Mouse (Mus musculus): ENCODE results near the gene Bsx. TPM values are rescaled to one million over a fixed set of nuclear protein-coding genes. Genes with fewer than 3 reads are reported as not detected.

Bsx gene
- 0.05 TPM in 1 of 2 replicates, not detected in the other for polyA plus RNA-seq (2016; fragmentation: Nextera tagmentation; extraction: Ambion mirVana)

DNA sequence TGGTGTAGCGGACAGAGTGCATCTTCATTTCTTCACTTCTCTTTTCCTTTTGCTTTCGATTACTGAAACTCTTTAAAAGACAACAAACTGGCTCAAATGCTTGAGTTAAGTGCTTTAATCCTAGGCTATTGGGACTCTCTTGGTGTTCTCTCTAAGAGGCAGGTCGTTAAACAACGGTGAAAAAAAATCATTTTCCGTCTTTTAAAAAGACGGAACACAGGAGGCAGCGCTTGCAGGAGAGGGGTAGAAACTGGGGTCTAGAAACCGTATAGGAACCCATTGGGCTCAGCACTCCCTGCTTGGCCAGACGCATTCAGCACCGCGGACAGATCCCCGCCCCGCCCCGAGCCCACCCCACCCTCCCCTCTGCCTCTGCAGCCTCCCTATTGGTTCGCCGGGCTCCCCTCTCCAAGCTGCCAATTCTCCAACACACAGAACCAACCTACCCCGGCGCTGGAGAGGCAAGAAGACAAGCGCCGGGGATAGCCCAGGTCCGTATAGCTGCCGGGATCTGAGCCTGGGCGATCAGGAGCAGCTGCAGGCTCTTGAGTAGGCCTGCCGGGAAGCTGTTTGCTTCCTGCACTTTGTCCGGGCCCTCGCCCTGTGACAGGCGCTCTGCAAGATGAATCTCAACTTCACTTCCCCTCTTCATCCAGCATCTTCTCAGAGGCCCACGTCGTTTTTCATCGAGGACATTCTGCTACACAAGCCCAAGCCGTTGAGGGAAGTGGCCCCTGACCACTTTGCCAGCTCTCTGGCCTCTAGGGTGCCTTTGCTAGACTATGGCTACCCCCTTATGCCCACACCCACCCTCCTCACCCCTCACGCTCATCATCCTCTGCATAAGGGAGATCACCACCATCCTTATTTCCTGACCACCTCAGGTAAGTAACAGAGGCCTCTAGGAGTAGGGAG lies at the start of gene Bsx:
TSS of gene Bsx (plus strand) at position 572 of the 915 bp plus-strand sequence.
- no peaks in the 10 kb centered on the region for H3K9me3 ChIP-seq
- H3K4me3 ChIP-seq = peak within 1 kb of the TSS; percentile 40; the same call in 1 of the 2 replicates
- peaks cover 99% of the 10 kb centered on the region for H3K27me3 ChIP-seq (replicated peaks; ENCODE audit: low read depth, poor library complexity, severe bottlenecking)
- H3K4me1 ChIP-seq = peaks cover 30% of the 10 kb centered on the region
- 3% methylated on average over 32 of the region's 32 CpGs for WGBS
- H3K27ac ChIP-seq (replicated peaks) = no peak within 1 kb of the TSS
- no peaks in the 10 kb centered on the region for H3K36me3 ChIP-seq (replicated peaks)
- peak; percentile 94 for DNase-seq (ENCODE audit: low spot score)

DNA sequence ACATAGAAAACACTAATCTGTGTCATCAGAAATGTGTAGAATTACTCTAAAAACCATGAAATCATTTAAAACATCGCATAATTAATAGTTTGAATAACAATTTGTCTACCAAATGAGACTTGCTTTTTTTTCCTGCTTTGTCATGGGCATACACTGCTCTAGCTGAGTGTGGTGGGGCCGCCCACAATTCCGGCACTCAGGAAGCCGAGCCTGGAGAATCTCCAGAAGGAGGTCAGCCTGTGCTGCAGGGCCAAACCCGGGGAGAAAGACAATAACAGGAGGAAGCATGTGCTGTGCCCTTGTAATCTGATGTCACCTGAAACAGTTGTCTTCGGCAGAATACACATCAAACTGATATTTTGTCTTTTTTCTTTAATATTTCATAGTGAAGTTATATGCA lies 48.3 kb upstream of the Bsx start:
- Histone ChIP-seq H3K36me3 (replicated peaks) (no peaks in the 10 kb centered on the region), H3K9me3 (no peaks in the 10 kb centered on the region), H3K27me3 (replicated peaks; ENCODE audit: low read depth, poor library complexity, severe bottlenecking) (peaks cover 15% of the 10 kb centered on the region), H3K4me1 (peaks cover 17% of the 10 kb centered on the region), H3K4me3 (no peak overlapping the region), H3K27ac (replicated peaks) (no peak overlapping the region)
- 47% methylated on average over 6 of the region's 6 CpGs for WGBS
- DNase-seq (ENCODE audit: low spot score) = no peak

DNA sequence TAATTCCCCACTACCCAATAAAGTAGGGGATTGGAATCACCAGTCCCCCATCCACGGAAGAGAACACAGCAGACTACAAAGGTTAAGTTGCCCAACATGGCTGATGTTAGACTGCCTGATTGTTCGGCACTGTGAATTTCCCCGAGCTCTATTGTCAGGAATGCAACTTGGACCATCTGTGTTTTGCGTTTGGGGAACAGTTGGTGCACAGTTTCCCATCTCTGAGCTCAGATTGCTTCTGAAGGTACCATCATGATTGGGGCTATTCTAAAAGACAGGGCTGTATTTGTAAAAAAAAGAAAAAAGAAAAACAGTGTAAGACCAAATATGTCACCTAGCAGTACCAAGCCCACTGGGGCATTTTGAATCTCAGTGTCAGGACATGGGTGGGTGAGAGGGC lies 46.6 kb upstream of the Bsx start:
- 82% methylated on average over 4 of the region's 4 CpGs for WGBS
- H3K27ac ChIP-seq (replicated peaks) = no peak overlapping the region
- H3K4me3 ChIP-seq = no peak overlapping the region
- no peak for DNase-seq (ENCODE audit: low spot score)
- H3K27me3 ChIP-seq (replicated peaks; ENCODE audit: low read depth, poor library complexity, severe bottlenecking) = peaks cover 15% of the 10 kb centered on the region
- H3K9me3 ChIP-seq = no peaks in the 10 kb centered on the region
- H3K4me1 ChIP-seq = peaks cover 7% of the 10 kb centered on the region
- H3K36me3 ChIP-seq (replicated peaks) = no peaks in the 10 kb centered on the region

DNA sequence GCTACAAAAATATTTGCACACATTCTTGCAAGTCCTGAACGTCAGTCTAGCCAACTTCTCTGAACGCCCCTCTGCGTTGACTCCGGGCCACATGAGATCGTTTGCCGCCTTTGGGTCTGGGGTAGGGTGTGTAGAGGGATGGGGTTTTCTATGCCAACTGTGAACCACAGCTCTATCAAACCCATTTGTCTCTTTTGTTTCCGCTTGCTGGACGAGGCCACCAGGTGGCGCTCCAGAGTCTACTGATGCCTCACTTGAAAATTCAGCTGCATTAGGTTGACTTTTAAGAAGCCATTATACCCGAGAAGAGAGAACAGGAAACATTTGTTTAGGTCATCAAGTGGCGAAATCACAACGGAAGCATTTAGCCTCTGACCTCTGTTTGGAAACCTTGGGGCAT lies 39.4 kb upstream of the Bsx start:
- Histone ChIP-seq H3K9me3 (no peaks in the 10 kb centered on the region), H3K27me3 (replicated peaks; ENCODE audit: low read depth, poor library complexity, severe bottlenecking) (peaks cover 3% of the 10 kb centered on the region; the same call in 1 of the 2 replicates), H3K27ac (replicated peaks) (no peak overlapping the region), H3K4me1 (peaks cover 14% of the 10 kb centered on the region; the same call in 1 of the 2 replicates), H3K36me3 (replicated peaks) (no peaks in the 10 kb centered on the region), H3K4me3 (no peak overlapping the region)
- 7% methylated on average over 12 of the region's 12 CpGs for WGBS
- peak; percentile 89 for DNase-seq (ENCODE audit: low spot score)

DNA sequence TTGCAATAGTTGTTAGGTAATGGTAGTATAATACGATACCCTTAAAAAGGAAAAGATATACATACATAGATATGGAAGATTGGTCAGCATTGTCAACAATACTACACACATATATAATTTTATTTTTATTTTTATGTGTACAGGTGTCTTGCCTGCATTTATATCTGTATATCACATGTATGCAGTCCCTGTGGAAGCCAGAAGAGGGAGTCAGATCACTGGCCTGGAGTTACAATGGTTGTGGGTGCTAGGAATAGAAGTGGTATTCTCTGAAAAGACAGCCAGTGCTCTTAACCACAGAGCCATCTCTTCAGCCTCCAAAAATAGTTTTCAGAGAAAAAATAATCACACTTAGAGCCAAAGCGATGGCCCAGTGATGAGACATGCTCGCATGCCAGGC lies 37.2 kb upstream of the Bsx start:
- peaks cover 15% of the 10 kb centered on the region; the same call in 1 of the 2 replicates for H3K4me1 ChIP-seq

DNA sequence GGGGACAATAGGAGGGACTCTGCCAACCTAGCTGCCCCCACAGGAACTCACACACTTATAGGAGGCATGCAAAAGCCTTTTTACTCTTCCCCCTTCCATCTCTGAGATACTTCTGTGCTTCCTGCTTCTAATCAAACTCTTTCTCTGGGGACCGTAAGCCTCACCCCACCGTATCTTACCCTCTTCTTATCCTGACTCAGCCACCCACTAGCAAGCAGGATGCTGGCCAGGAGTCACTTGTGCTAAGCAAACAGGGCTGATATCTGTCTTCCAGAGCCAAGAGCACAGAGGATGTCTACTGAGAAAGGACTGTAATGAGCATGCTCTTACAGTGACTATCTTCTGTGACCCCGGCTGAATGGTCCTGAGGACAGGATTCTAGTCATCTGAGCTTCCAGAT lies 34.3 kb upstream of the Bsx start:
- WGBS = 82% methylated on average over 3 of the region's 3 CpGs
- Histone ChIP-seq H3K27me3 (replicated peaks; ENCODE audit: low read depth, poor library complexity, severe bottlenecking) (peaks cover 3% of the 10 kb centered on the region; the same call in 1 of the 2 replicates), H3K4me3 (no peak overlapping the region), H3K9me3 (no peaks in the 10 kb centered on the region), H3K27ac (replicated peaks) (no peak overlapping the region), H3K36me3 (replicated peaks) (no peaks in the 10 kb centered on the region), H3K4me1 (peaks cover 15% of the 10 kb centered on the region; the same call in 1 of the 2 replicates)
- DNase-seq (ENCODE audit: low spot score) = no peak

More for the DNA sequence above, 37.2 kb upstream of the Bsx start:
- Histone ChIP-seq H3K27me3 (replicated peaks; ENCODE audit: low read depth, poor library complexity, severe bottlenecking) (peaks cover 3% of the 10 kb centered on the region; the same call in 1 of the 2 replicates), H3K36me3 (replicated peaks) (no peaks in the 10 kb centered on the region), H3K9me3 (no peaks in the 10 kb centered on the region), H3K4me3 (no peak overlapping the region), H3K27ac (replicated peaks) (no peak overlapping the region)
- no peak for DNase-seq (ENCODE audit: low spot score)
- 86% methylated on average over 3 of the region's 3 CpGs for WGBS

DNA sequence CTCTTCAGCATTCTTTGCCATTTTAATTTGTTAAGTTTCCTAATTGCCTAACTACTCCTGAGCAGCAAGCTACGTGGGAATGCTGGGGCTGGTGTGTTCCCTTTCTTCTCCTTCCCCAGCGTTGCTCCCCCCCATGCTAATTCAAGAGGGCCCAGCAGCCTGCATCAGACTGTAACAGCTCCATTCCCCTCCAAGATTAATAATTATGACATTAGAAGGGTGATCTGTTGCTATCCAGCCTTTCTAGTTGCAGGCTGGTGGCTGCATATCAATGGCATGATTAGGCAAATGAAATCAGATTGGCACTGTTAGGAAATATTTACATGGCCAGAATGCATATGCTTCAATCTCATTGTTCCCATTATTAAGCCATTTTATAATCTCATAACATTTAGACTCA lies 22.4 kb upstream of the Bsx start:
- Histone ChIP-seq H3K4me1 (0 out of 2 replicates have a peak, but pooled peaks cover 5% of the 10 kb centered on the region), H3K9me3 (no peaks in the 10 kb centered on the region), H3K36me3 (replicated peaks) (no peaks in the 10 kb centered on the region), H3K27ac (replicated peaks) (no peak overlapping the region), H3K27me3 (replicated peaks; ENCODE audit: low read depth, poor library complexity, severe bottlenecking) (peaks cover 26% of the 10 kb centered on the region), H3K4me3 (no peak overlapping the region)
- 35% methylated on average over 2 of the region's 2 CpGs for WGBS
- no peak for DNase-seq (ENCODE audit: low spot score)

DNA sequence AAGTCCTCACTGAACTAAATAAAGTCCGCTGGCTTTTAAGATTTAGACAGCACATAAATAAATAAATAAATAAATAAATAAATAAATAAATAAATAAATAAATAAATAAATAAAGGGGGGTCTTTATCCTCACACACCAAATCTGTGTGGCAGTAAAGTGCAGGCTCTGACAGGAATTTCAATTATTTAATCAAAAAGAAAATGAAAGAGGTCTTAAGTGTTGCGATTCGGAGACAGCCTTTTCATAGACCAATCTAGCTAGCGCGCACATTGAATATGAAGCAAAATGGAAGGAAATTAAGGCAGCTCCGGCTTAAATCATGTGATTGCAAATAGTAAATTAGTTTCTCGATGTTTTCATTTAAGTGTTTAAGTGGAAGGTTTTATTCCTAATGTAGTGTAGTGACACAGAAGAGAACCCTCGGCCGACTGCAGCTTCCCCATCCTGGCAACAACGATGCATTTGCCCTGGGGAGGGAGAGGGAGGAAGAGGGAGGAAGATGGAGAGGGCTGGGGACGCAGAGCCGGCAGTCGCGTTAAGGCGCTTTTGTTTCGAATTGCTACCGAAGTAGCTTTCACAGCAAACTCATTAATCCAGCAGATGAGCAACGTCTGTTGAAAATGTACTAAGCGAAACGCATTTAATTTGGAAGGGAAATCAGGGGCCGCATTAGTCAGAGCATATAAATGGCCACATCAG lies 15.3 kb upstream of the Bsx start:
- 7% methylated on average over 21 of the region's 21 CpGs for WGBS
- Histone ChIP-seq H3K27me3 (replicated peaks; ENCODE audit: low read depth, poor library complexity, severe bottlenecking) (peaks cover 80% of the 10 kb centered on the region), H3K4me3 (peak overlapping the region; percentile 53), H3K4me1 (peaks cover 10% of the 10 kb centered on the region), H3K36me3 (replicated peaks) (no peaks in the 10 kb centered on the region), H3K9me3 (no peaks in the 10 kb centered on the region), H3K27ac (replicated peaks) (peak overlapping the region; percentile 16; the same call in 1 of the 2 replicates)
- peak; percentile 47 for DNase-seq (ENCODE audit: low spot score)

DNA sequence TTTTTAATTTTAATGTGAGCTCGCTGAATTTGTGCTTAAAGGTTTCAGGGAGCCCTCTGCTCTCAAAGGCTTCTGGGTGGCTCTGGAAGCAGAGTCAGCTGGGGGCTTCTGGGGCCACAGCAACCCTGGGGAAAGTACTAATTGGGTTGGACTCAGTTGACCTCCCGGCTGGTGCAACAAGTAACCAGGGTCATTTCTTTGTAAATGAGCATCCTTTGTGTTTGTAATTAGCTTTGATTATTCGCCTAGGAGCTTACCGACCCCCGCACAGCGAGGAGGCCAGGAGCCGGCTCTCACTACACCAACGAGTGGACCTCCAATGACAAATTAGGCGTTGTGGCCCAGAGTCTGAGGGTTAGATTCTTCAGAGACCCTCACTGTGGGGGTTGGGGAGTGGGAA lies 14.7 kb upstream of the Bsx start:
- WGBS = under 1% methylated on average over 9 of the region's 9 CpGs
- Histone ChIP-seq H3K4me1 (peaks cover 10% of the 10 kb centered on the region), H3K27me3 (replicated peaks; ENCODE audit: low read depth, poor library complexity, severe bottlenecking) (peaks cover 77% of the 10 kb centered on the region), H3K4me3 (peak overlapping the region; percentile 53), H3K9me3 (no peaks in the 10 kb centered on the region), H3K36me3 (replicated peaks) (no peaks in the 10 kb centered on the region), H3K27ac (replicated peaks) (no peak overlapping the region)
- peak; percentile 38 for DNase-seq (ENCODE audit: low spot score)

DNA sequence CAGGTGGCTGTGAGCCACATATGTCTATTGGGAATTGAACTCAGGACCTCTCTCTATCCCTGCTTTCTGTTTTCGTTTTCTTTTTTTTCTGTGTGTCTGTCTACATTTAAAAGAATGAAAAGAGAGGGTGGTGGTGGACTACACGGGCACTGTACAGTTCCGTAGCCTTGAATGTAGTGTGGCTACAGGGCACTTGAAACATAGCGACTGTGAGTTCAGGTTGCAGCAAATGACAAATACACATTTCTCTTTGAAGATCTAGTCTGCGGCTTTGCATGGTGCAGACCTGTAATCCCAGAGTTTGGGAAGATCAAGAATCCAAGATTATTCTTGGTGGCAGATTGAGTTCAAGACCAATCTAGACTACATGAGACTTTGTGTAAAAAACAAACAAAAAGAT lies 3.6 kb upstream of the Bsx start:
- Histone ChIP-seq H3K36me3 (replicated peaks) (no peaks in the 10 kb centered on the region), H3K4me3 (no peak overlapping the region), H3K27me3 (replicated peaks; ENCODE audit: low read depth, poor library complexity, severe bottlenecking) (peaks cover 76% of the 10 kb centered on the region), H3K4me1 (peaks cover 14% of the 10 kb centered on the region), H3K9me3 (no peaks in the 10 kb centered on the region), H3K27ac (replicated peaks) (no peak overlapping the region)
- DNase-seq (ENCODE audit: low spot score) = no peak
- 77% methylated on average over 5 of the region's 5 CpGs for WGBS

DNA sequence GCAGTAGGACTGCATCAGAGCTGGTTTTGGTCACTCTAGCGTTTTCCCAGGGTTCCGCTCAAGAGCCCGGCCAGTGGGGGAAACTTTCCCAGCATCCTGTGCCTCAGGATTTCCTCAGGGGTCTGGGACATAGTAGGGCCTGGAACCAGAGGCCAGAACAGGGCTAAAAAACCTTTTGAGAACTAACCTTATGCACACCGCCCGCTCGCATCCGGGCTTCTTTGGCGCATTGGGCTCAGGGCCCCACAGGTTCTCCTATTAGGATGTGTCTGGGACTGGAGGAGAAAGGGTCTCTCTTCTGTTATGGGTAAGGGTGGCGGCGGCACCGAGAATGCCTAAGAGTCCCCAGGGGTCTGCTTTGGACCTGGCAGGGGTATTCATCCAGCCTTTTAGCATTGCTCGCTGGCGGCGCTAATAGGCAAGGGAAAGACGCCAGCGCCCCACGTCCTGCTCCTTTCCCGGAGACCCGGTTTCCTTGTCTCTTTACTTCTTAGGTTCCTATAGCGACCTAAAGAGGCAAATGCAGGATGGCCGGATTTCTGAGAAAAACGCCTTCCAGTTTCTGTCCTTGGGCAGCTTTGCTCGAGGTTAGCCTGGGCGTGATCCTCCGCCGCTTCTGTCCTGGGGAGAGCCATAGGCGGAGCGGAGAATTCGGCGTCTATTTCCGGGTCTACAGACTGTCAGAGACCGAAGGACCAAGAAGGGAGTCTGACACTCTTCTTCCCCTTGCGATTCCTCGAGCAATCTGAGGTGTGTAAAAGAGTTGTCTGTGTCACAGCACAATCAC lies 2.4 kb upstream of the Bsx start:
- no peak overlapping the region for H3K27ac ChIP-seq (replicated peaks)
- DNase-seq (ENCODE audit: low spot score) = peak; percentile 32
- H3K27me3 ChIP-seq (replicated peaks; ENCODE audit: low read depth, poor library complexity, severe bottlenecking) = peaks cover 88% of the 10 kb centered on the region
- H3K4me1 ChIP-seq = peaks cover 14% of the 10 kb centered on the region
- H3K9me3 ChIP-seq = no peaks in the 10 kb centered on the region
- no peaks in the 10 kb centered on the region for H3K36me3 ChIP-seq (replicated peaks)
- WGBS = 1% methylated on average over 34 of the region's 34 CpGs
- peak overlapping the region; percentile 35 for H3K4me3 ChIP-seq

DNA sequence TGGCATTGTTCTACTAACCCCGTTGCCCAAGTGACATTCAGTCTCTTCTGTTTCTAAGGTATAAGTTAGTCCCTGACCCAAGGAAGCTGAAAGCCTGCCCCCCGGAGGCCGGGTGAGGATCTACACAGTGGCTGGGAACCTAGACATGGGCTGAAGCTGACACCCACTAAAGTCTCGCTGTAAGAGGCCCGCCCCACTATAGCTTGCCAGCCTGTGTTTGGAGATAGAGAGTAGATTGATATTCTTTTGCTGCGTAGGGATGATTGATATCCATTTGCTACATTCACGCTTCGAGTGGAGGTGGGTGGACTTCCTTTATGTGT lies 1.8 kb upstream of the Bsx start:
- H3K4me1 ChIP-seq = peaks cover 14% of the 10 kb centered on the region
- H3K4me3 ChIP-seq = peak overlapping the region; percentile 35
- WGBS = 6% methylated on average over 8 of the region's 8 CpGs
- no peaks in the 10 kb centered on the region for H3K36me3 ChIP-seq (replicated peaks)
- H3K9me3 ChIP-seq = no peaks in the 10 kb centered on the region
- H3K27ac ChIP-seq (replicated peaks) = no peak overlapping the region
- H3K27me3 ChIP-seq (replicated peaks; ENCODE audit: low read depth, poor library complexity, severe bottlenecking) = peaks cover 94% of the 10 kb centered on the region
- peak; percentile 44 for DNase-seq (ENCODE audit: low spot score)
